Mouse (Mus musculus) lung, postnatal 4 days (tissue): ENCODE data around the gene Nek6.

Source experiments
- DNase-seq, 2 experiments: peaks; one replicate each; pipeline ENCODE4 v3.0.0; 2021

Nek6 gene

GRCm38 (mm10) chr2:38509004-38509719 lies 2.3 kb upstream of the Nek6 start:
- no peak for DNase-seq

- DNase-seq: no peak
Observed at GRCm38 (mm10) chr2:38510120-38510519, 1.3 kb upstream of the Nek6 start.

GRCm38 (mm10) chr2:38512308-38513182 lies 1.1 kb downstream of the Nek6 start:
- DNase-seq: peak; percentile 77 to 82

GRCm38 (mm10) chr2:38513183-38513529 lies 1.7 kb downstream of the Nek6 start:
- DNase-seq: no peak

GRCm38 (mm10) chr2:38514411-38514810 lies 3.0 kb downstream of the Nek6 start:
- peak in 1 of 2 experiments; percentile 45 for DNase-seq

- DNase-seq: no peak
Observed at GRCm38 (mm10) chr2:38515446-38515845, 4.0 kb downstream of the Nek6 start.

- DNase-seq: no peak
Observed at GRCm38 (mm10) chr2:38516471-38516870, 5.0 kb downstream of the Nek6 start.

GRCm38 (mm10) chr2:38517045-38517444 lies 5.6 kb downstream of the Nek6 start:
- peak in 1 of 2 experiments; percentile 76 for DNase-seq

- DNase-seq: no peak
Observed at GRCm38 (mm10) chr2:38518719-38519118, 7.3 kb downstream of the Nek6 start.

GRCm38 (mm10) chr2:38519934-38520333 lies 8.5 kb downstream of the Nek6 start:
- DNase-seq: no peak

GRCm38 (mm10) chr2:38521618-38522017 lies 10.2 kb downstream of the Nek6 start:
- no peak for DNase-seq

- DNase-seq: no peak
Observed at GRCm38 (mm10) chr2:38522354-38522753, 10.9 kb downstream of the Nek6 start.

- no peak for DNase-seq
Observed at GRCm38 (mm10) chr2:38523781-38524445, 12.5 kb downstream of the Nek6 start.

GRCm38 (mm10) chr2:38525034-38525433 lies 13.6 kb downstream of the Nek6 start:
- no peak for DNase-seq

GRCm38 (mm10) chr2:38529582-38530152 lies 18.2 kb downstream of the Nek6 start:
- DNase-seq: no peak

- peak; percentile 68 to 81 for DNase-seq
Observed at GRCm38 (mm10) chr2:38530955-38531381, 19.5 kb downstream of the Nek6 start.

GRCm38 (mm10) chr2:38533322-38533721 lies 21.9 kb downstream of the Nek6 start:
- DNase-seq: peak; percentile 78 to 87

- DNase-seq: no peak
Observed at GRCm38 (mm10) chr2:38533767-38534166, 22.3 kb downstream of the Nek6 start.

- no peak for DNase-seq
Observed at GRCm38 (mm10) chr2:38534241-38534940, 22.9 kb downstream of the Nek6 start.

- DNase-seq: no peak
Observed at GRCm38 (mm10) chr2:38535051-38535450, 23.6 kb downstream of the Nek6 start.

GRCm38 (mm10) chr2:38535521-38536220 lies 24.2 kb downstream of the Nek6 start:
- peak; percentile 58 to 60 for DNase-seq

- peak; percentile 81 to 82 for DNase-seq
Observed at GRCm38 (mm10) chr2:38536331-38536731, 24.9 kb downstream of the Nek6 start.
